Mouse (Mus musculus) layer of hippocampus, postnatal 25 days (tissue): ENCODE results near the gene Grin2d. TPM values are rescaled to one million over a fixed set of nuclear protein-coding genes. Genes with fewer than 3 reads are reported as not detected.
A peak's percentile ranks its signal among the peaks of the same experiment; 100 is the strongest.

ENCODE experiments used
- DNase-seq, 2 experiments: peaks; one replicate each; pipeline ENCODE4 v3.0.0; 2022; ENCODE audit warnings: mixed read lengths in 2 of 2, low spot score in 1 of 2; ENCODE audit errors: extremely low spot score in 1 of 2
- total RNA-seq, 2 experiments: library from RNA; stranded (reverse); gene quantifications; 2 replicates each; pipeline ENCODE4 v1.2.3; 2021

The Grin2d gene
- total RNA-seq, 2 experiments from 2014 or later = 11.2 to 12.7 TPM

DNA sequence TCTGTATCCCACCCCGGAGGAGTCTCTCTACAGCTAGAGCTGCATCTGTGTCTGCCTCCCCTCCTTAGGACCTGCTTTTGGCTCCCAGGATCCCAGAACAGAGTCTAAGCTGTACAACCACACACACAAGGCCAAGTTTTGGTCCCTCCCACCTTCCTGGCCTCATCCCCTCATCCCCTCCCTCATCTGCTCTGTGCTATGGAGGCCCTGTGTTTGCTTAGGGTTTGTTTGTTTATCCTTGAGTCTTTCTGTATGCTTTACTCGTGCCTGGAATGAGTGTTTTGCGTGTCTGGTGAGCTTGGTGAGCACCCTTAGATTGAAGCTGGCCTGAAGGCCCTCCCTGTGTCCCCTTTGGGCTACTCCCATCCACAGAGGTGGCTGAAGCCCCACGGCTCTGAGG, 19.2 kb downstream of the Grin2d start:
- no peak for DNase-seq

DNA sequence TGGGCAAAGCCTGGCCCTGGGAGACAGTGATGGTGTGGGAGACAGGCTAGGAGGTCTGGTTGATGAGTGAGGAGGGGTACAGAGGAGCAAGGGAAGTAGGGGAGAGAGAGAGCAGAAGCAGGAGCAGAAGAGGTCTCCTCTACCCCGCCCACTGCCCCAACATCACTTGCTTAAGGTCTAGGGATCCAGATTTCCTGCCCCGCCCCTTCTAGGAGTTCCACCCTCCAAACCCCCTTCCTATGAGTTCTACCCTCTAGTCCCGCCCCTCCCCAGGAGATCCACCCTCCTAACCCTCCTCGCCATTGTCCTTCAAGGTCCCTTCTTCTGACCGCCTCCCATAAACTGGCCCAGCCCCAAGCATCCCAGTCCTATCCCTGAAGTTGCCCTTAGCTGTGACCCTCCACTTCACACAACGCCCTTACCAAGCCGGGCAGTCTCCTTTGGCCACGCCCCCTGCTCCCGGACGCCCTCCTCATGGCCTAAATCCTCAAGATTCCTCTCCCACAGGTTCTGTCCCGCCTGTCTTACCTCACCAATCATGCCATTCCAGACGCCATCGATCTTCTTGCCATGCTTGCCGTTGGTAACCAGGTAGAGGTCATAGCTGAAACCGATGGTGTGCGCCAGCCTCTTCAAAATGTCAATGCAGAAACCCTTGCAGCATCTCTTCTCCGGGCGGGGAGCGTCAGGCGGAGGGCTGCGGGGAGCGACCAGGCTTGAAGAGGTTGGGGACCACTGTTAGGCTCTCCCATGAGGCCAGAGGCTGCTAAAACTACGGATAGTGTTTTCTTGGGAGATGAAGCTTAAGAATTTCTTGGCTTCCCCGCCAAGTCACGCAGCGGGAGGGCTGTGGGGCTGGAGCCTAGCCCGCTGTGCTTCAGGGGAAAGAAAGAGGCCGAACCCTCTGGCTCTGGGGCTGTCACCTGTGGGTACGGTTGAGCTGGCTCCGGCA, 21.0 kb downstream of the Grin2d start:
- no peak for DNase-seq

DNA sequence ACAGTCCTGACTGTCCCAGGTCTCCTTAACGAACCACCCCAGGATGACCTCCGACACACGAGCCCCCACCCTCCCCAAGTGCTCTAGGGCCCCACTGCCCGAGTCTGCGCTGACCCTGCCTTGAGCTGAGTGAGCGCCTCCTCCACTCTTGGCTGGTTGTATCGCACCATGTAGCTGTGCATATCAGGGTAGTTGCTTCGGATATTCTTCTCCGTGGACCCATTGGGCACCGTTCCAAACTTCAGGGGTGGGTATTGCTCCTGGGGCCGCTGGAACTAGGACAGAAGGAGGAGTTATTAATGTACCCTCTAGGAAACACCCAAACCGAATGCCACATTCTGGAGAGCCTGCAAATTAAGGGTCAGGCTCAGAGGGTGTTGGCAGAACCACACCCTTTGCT, 25.1 kb downstream of the Grin2d start:
- no peak for DNase-seq

GRCm38 (mm10) chr7:45850661-45851060, 27.5 kb downstream of the Grin2d start:
- DNase-seq = no peak

GRCm38 (mm10) chr7:45848447-45849027, 29.6 kb downstream of the Grin2d start:
- DNase-seq = no peak

GRCm38 (mm10) chr7:45842950-45843744, 35.0 kb downstream of the Grin2d start:
- DNase-seq = no peak

DNA sequence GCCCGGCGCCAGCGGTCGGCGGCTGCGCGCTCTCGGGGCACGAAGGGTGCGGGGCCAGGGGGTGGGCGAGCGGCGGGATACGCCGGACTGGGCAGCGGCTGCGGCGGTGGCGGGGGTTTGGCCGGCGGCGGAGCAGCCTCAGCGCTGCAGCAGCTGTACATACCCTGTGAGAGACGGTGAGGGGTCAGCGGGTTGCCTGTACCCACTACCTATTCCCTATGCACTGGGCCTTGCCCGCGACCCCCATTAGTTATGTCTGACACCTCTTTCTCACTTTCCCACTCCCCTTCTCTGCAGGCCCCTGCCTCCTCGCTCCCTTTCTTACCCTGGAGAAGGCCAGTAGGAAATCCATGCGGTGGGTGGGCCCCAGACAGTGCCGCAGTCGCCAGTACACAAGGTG, 44.3 kb downstream of the Grin2d start:
- DNase-seq = no peak

DNA sequence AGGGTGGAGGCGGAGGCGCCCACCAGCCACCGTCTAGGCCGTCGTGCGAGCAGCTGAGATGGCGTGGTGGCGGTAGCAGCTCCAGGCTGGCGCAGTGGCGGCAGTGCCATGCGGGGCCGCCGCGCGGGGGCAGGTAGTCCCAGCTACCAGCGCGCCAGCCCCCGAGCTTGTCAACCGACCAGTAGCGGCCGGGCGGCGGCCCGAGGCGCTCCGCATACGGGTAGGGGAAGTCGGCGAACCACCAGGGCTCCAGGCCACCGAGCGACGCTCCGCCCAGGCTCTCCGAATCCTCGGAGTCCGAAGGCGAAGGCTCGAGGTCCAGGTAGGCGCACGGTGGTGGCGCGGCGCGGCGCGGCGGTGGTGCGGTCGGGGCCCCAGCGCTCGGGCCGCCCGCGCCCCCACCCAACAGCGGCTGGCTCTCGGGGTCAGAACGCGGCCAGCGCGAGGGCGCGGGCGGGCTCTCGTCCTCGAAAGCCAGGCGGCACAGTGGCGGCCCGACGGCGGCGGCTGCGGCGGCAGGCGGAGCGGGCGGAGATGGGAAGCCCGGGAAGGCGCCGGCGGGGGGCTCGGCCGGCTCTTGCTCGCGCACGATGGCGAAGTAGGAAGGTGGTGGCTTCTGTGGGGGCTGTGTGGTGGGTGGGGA, 44.9 kb downstream of the Grin2d start:
- DNase-seq = no peak

DNA sequence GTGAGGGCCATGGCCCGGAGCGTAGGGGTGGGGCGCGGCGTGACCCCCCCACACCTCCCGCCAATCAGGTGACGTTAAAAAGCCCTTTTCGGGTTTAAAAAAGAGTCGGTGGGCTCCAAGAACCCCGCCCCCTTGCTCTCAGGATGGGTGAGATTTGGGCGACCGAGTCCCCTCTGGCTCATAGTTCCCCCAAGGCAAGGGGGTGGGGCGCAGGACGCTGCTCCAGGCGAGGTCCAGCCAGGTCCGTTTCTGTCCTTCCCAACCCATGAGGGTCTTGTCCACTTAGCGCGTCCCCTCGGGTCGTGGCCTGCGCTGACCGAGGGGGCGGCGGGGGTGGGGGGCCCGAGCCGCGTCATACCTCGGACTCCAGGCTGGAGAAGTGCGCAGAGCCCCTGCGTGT, 45.8 kb downstream of the Grin2d start:
- no peak for DNase-seq

DNA sequence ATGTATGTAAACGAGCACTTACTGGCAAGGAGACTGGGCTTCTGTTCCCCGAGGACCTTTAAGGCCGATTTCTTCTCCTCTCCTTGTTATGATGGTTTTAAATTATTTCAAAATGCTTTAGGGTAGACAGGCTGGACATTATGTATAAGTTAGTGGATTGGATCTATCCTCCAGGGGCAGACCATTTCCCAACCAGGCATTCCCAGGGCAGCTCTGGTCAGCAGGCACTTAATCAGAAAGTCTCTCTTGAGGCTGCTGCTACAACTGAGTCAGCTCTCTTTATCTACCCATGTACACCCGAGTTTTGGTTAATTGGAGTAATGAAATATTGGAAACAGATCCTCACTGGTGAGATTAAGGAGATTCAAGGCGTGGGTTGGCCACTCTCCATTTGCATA, 47.1 kb downstream of the Grin2d start:
- DNase-seq = no peak

DNA sequence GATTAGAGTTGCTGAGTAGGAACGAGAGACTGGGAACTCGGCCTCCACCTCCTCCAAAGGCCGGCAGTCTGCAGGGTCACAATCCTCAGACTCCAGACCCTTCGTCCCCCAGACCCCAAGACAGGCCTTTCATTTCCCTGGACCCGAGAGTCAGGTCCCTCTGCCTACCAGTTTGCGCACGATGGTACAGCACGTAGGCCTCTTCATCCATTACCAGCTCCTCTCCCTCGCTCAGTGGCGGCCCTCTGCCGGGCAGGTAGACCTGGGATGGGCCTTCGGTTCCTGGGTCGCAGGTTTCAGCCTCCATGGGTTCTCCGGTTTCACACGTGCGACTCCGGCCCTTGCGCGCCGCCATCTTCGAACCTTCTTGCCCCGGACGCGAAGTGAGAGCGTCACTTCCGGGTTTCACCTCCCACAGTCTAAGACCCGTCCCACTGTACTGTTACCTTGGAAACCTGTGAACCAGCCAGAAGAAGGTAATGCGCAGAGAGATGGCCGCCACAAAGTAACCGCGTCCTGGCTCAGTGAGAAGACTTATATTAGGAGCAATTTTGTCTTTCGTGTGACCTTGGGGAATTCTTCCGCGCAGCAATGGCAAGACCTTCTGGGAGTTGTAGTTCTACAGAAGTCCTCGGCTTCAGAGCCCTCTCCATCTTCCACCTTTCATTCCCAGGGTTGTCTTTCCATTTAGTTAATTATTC, 47.6 kb downstream of the Grin2d start, which contains the start of gene Grwd1:
Gene Grwd1 (minus strand): TSS at position 518 of the 701 bp plus-strand sequence.
- DNase-seq = peak; percentile 69 to 77

DNA sequence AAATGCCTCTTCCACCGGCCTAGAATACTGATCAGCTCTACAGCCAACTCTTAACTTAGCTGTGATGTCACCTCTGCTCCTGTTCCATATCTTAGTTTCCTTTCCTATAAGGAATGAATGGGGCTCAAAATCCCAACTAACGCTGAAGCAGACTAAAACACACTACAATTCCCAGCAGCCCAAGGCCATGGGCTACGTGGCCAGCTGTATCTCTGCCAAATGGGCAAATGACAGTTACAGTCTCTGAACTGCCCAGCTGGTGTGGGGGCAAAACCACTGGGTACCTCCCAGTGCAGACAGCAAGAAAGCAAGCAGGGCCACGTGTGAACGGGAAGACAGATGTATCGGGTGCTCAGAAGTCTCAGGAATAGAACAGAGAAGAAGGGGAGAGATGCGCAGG, 51.5 kb downstream of the Grin2d start:
- no peak for DNase-seq

- no peak for DNase-seq
Measured at GRCm38 (mm10) chr7:45824598-45824997, 53.6 kb downstream of the Grin2d start, which contains the start of gene Kcnj14. Gene Kcnj14, minus strand, starts transcription at chr7:45824782.

GRCm38 (mm10) chr7:45820913-45821312, 57.3 kb downstream of the Grin2d start:
- DNase-seq = no peak

- no peak for DNase-seq
Measured at GRCm38 (mm10) chr7:45819843-45820242, 58.3 kb downstream of the Grin2d start.

DNA sequence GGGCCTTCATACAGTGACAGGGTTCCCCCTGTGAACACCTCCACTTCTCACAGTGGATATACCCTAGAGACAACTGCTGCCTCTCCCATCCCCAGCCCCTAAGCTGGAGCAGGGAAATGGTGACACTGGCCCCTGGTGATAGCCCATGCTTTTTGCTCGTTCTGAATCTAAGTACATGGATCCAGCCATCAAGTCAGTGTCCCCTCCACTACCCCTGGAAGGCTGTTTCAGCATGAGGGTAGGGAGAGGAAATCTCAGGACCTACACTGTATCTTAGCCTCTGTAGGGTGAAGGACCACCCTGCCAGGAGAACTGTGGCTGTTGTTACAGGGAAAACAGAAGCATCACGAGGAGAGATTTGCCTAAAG, 62.2 kb downstream of the Grin2d start:
- no peak for DNase-seq

DNA sequence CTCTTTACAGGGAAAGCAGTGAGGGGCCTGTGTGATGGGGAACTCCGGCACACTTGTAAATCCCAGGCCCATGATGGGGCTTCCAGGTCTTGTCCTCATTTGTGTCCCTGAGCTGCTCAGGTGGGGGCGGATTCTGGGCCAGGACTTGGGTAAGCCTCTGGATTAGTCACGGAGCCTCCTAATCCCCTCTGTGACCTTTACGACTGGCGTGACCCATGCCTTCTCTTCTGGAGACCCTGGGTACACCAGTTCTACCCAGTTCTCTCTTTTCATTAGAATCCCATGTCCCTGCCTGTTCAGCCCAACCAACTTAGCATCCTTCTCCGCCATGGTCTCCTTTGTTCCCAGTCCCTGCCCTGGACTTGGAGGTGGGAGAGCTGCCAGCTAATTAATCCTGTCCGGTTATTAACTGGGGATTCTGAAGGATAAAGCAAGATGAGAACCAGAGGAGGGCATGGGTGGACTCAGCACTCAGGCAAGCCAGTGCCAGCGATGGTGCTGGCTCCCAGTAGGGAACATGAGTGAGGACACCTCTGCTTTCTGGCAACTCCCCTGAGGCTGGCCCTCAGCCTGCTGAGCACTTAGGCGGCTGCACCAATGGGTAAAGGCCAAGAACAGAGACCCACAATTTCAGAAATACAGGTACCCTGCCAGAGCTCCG, 62.7 kb downstream of the Grin2d start:
- DNase-seq = no peak

DNA sequence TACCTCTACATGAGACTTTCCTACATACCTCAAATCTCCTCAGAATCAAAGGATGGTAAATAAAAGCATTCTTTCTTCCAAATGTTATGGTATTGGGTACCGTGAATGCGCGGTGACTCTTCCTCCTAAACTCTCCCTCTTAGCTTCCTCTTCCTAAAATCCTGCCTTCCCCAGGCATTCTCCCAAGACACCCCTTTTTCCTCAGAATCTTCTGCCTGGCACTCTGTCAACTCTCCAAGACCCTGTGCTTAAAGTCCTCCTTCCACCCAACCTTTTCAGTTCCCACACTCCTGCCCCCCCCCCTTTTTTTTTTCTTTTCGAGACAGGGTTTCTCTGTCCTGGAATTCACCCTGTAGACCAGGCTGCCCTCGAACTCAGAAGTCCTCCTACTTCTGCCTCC, 63.3 kb downstream of the Grin2d start:
- DNase-seq = no peak
